Mouse (Mus musculus) erythroid progenitor cell, adult 5-6 weeks (primary cell): ENCODE measurements around the gene Gabrr2. TPM values are rescaled to one million over a fixed set of nuclear protein-coding genes. Genes with fewer than 3 reads are reported as not detected.
"Not testable (repeated sequence)": the region's sequence is repeated elsewhere in the genome, so short reads cannot be mapped to it uniquely, and the experiment has no call there.

Source experiments
- ATAC-seq: replicated peaks from 2 replicates; pipeline ENCODE4 v1.8.0; 2016; ENCODE audit warnings: moderate number of reproducible peaks, mild to moderate bottlenecking, moderate TSS enrichment, inconsistent platforms; ENCODE audit not compliant: poor library complexity, low FRiP score, severe bottlenecking
- total RNA-seq, 2 experiments: library from RNA; stranded (forward) in 1 of 2; stranded (reverse) in 1 of 2; fragments of 150-400 nt in 1 of 2; fragments of 186-747, 209-891 nt in 1 of 2; gene quantifications; 2 replicates each; pipeline versions ENCODE4 v1.2.3 to v1.2.4; 2015 to 2017; ENCODE audit warnings: low replicate concordance in 2 of 2

Gabrr2 gene
- total RNA-seq, 2 experiments from 2014 or later, result not detected

- no peak for ATAC-seq
Observed at GRCm38 (mm10) chr4:33067826-33068225, 5.0 kb downstream of the Gabrr2 start.

DNA sequence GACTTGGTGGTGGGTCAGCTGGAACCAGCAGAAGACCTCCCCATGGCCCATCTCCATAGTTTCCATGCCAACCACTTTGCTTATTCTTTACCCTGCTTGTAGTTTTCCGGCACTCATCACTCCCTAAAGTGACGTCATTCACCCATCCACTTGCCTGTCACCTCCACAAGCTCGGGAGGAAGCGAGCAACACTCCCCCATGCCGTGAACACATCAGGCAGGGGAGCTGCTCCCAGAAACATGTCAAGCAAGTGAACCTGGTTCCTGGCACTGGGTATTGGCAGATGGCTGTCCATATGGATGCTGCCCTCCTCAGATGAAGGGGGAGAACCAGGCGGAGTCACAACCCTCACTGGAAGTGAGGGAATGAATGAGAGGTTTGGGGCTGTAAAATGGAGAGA, 6.1 kb downstream of the Gabrr2 start:
- ATAC-seq, result no peak

DNA sequence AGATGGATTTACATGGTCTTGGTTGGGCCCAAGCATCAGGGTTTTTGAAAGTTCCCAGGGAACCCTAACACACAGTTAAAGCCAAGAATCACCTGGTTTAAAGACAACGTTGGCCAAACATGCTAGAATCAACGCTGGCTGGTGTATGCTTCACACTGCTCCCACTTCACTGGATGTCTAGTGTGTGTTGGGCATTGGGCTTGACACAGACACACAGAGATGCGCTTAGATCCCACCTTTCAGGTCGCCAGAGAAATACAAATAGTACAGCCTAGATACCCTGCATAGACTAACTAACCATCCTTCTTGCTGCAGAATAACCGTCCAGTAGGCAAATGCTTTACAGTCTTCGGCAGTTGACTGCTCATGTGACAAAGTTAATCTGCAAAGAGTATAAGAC, 7.5 kb downstream of the Gabrr2 start:
- no peak for ATAC-seq

- ATAC-seq, result no peak
Observed at GRCm38 (mm10) chr4:33071337-33071736, 8.5 kb downstream of the Gabrr2 start.

GRCm38 (mm10) chr4:33072526-33073161, 9.8 kb downstream of the Gabrr2 start:
- no peak for ATAC-seq

- ATAC-seq, result no peak
Observed at GRCm38 (mm10) chr4:33074406-33074805, 11.6 kb downstream of the Gabrr2 start.

DNA sequence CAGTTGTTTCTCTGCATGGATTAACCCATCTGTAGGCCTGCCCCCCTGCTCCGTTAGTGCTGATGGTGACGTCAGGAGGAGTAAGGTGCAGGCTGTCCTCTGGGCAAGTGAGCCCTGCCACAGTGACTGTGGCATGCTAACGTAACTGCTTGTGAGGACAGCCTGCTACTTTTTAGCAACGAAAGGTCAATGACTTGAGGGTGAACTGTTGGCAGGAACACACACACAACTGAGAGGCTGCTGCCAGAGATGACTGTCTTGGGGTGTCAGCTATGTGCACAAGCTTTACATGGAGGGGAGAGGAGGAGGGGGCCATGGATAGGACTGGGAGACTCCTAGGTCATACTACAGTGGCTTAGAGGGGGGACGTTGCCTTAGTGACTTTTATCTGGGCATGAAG, 12.1 kb downstream of the Gabrr2 start:
- ATAC-seq, result no peak

DNA sequence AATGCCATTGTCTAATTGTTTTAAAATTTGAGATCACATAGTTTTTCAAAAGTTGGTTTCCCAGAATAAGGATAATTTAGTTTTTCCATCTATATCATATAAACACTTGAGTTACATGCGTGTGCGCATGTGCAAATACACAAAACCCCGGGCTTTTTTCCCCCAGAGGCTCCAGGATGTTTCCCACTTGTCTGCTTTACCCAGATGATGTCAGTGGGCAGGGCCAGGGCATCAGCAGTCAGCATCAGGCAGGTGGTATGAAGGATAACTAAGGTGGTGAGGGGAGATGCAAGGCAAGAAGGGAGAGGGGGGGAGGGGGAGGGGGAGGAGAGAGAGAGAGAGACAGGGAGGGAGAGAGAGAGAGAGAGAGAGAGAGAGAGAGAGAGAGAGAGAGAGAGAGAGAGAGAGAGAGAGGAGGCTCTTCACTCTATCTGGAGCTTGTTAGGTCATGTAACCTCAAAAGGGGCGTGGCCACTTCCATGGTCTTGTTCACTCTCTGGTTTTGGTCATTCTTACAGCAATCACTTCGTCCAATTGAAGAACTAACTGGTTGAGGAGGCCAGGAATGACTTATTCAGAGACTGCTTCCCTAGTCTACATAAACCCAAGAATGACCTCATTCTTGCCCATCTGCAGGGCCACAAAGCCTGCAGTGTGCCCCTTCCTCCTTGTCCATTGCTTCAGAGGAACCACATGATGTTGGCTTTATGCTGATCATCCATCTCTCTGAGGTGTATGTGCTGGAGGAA, 13.2 kb downstream of the Gabrr2 start:
- no peak for ATAC-seq

DNA sequence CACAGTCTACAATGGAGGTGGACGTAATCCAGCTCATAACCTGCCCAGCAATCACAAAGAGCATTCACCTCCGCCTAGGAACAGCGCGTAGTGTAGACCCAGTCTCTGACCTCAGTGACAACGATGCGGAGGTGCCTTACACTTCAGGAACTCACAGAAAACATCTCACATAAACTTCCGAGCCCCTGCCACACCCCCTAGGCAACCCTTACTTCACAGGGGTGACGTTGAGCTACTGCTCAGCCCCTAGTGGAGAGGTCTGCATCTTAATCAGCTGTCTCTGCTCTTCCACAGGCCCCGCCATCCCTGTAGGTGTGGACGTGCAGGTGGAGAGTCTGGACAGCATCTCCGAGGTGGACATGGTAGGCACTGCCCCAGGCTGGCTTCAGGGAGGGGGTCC, 14.4 kb downstream of the Gabrr2 start:
- no peak for ATAC-seq

- ATAC-seq, result no peak
Observed at GRCm38 (mm10) chr4:33077724-33078123, 14.9 kb downstream of the Gabrr2 start.

DNA sequence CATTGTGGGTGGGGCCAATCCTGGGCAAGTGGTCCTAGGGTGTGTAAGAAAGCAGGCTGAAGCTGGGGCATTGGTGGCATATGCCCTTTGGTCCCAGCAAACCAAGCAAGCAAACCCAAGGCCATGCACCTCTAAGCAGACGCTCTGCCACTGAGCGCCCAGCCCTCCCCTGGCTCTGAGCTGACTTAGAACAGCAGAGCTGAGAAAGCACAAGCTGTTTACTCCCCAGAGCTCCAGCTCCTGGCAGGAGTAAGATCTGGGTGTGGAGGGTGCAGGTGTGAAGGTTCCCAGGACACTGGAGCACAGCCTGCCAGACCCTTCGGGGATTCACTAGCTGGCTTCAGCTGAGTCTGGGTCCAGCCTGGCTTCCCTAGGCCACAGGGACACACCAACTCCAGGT, 15.7 kb downstream of the Gabrr2 start:
- no peak for ATAC-seq

DNA sequence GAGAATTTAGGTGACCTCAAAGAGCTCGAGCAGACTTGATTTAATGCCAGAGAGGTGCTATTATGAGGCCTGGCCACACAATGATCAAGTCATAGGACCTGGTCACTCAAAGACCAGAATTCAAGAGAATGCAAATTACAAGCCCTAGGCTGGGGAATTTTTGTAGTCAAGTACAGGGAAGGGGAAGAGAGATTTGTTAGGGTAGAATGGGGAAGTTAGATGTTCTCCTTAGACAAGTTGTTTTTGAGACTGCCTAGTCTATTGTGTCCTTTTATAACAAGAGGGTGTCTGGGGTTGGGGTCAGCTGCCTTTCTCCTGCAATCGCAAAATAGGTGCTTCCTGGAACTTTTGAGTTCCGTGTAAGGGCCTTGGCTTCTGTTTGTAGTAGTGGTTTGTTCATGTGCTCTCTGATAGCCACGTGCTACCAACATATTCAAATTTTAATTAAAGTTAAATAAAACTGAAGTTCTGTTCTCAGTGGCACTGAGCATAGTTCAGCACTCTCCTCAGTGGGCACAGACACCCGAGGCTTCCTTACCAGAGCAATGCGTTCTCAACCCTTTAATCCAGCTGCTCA, 36.4 kb downstream of the Gabrr2 start:
- ATAC-seq, result no peak

- ATAC-seq, result no peak
Observed at GRCm38 (mm10) chr4:33109720-33110458, 47.1 kb downstream of the Gabrr2 start.

DNA sequence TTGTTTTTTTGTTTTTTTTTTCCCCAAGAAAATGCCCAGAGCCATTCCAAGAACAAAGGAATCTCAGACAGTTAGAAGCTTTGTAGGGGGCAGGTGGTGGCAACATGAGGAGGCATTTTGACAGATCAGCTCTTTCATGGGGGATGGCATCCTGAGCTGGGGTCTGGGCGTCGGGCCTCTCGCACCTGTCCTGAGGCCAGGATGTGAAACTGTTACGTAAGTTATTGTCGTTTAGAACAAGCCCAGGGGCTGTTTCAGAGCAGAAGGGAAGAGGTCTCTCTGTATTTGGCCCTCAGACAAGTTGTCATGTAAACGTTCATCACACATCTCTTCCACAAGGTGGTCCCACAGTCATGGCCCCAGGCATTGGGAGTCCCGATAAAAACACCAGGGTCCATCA, 48.0 kb downstream of the Gabrr2 start:
- ATAC-seq, result no peak

GRCm38 (mm10) chr4:33111358-33111757, 48.6 kb downstream of the Gabrr2 start:
- no peak for ATAC-seq

DNA sequence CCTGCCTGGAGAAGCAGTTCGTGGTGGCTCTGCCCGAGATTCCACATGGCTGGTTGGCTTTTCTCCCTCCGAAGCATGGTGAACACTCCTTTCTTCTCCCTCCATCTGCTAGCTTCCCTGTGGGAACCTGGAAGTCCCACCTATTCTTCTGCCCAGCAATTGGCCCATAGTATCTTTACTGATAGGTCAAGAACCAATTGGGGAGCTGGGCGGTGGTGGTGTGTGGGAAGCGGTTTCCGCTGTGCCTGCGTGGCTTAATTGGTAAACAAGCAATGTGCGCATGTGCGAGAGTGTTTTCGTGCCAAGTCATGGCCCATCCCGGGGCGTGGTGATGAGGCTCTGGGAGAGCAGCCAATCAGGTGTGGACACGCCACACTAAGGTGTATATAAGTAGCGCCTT, 50.1 kb downstream of the Gabrr2 start:
- ATAC-seq, result not testable (repeated sequence)

DNA sequence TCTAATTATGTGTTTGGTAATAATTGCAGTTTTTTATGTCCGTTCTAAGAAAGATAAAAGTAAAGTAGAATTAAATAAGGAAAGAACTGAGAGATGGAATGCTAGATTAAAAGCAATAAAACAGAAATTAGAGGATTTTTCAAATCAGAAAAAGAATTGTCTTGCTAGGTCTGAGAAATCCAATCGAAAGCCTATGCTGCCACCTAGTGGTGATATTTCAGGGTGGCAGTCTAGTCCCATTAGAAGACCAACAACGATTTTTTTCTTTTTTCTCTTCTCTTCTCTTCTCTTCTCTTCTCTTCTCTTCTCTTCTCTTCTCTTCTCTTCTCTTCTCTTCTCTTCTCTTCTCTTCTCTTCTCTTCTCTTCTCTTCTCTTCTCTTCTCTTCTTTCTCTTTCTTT, 56.3 kb downstream of the Gabrr2 start:
- not testable (repeated sequence) for ATAC-seq

DNA sequence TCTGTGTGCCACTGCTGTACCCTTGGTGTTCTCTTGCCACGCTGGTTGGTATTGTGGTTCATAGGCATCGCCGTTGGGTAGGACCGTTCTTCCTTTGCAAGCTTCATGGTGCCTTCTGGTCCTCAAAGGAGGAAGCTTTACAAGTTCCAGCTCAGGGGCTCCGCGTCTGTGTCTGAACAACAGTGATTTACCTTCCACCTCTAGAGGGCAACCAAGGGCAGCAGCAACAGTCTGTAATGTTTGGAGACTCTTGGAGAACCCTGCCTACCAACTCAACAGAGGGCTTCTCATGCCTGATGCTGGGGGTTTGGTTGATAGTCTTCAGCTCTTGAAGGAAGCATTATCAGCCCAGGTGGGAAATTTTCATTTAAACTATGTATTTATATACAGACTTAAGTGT, 61.7 kb downstream of the Gabrr2 start:
- ATAC-seq, result no peak

DNA sequence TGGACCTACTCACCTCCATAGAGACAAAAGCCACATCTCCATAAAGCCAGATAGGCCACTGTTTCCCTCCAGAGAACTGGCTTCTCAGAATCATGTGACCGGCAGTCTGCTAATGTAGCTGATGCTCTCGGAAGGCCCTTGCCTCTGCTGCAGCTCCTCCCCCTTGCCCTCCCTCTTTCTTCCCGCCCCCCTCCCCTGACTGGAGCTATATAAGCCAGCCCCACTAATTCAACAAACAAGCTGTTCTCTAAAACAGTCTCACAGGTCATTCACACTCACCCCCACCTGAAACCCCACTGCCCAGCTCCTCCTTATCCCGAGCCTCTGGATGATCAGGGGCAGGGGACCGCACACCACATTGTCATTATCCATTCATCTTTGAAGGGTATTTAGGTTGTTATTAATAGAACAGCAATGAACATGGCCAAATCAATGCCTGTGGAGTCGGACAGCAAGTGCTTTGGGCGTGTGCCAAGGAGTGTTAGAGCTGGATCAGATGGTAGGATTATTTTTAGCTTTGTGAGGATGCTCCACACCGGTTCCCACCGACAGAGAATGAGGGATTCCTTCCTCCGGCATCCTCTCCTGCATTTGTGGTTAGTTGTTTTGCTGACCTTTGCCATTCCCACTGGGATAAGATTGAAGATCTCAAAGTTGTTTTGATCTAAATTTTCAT, 62.7 kb downstream of the Gabrr2 start:
- ATAC-seq, result no peak

GRCm38 (mm10) chr4:33132221-33132620, 69.4 kb downstream of the Gabrr2 start, which contains the start of gene Gabrr1:
TSS of gene Gabrr1 (plus strand) at chr4:33132521.
- no peak for ATAC-seq
